Mouse (Mus musculus): ENCODE measurements at regions not wholly inside any gene's neighbourhood (a gene's known extent, or its start where the extent isn't known, plus 50 kb on each side); places are given as distances from the start of the nearest gene placed in this dataset.
A peak's percentile ranks its signal among the peaks of the same experiment; 100 is the strongest.

GRCm38 (mm10) chr7:136666707-136667106 lies 227.7 kb upstream of the Mgmt start:
- DNase-seq = no peak
- TF ChIP-seq CTCF (conservative IDR thresholded peaks at IDR 0.05; ENCODE audit: insufficient read depth, insufficient read length, low read depth, low read length) (no peak), POLR2A (IDR thresholded peaks at IDR 0.05; ENCODE audit: low read depth, low read length) (no peak)
- Histone ChIP-seq H3K27ac (ENCODE audit: insufficient read depth, low read depth, low read length) (no peak overlapping the region), H3K36me3 (ENCODE audit: control insufficient read depth, insufficient read depth, low read length) (no peaks in the 10 kb centered on the region), H3K27me3 (replicated peaks; ENCODE audit: control insufficient read depth, insufficient read depth, low read length) (no peaks in the 10 kb centered on the region), H3K4me3 (ENCODE audit: insufficient read depth, low read depth, low read length) (no peak overlapping the region), H3K4me1 (ENCODE audit: control insufficient read depth, insufficient read depth, low read length) (no peaks in the 10 kb centered on the region)
- 40% methylated on average over 6 of the region's 6 CpGs for WGBS

GRCm38 (mm10) chr7:136670675-136671074 lies 223.7 kb upstream of the Mgmt start:
- no peaks in the 10 kb centered on the region for H3K4me1 ChIP-seq (ENCODE audit: control insufficient read depth, insufficient read depth, low read length)

GRCm38 (mm10) chr7:136674159-136674558 lies 220.3 kb upstream of the Mgmt start:
- Histone ChIP-seq H3K36me3 (ENCODE audit: control insufficient read depth, insufficient read depth, low read length) (no peaks in the 10 kb centered on the region), H3K27me3 (replicated peaks; ENCODE audit: control insufficient read depth, insufficient read depth, low read length) (no peaks in the 10 kb centered on the region), H3K27ac (ENCODE audit: insufficient read depth, low read depth, low read length) (no peak overlapping the region), H3K4me1 (ENCODE audit: control insufficient read depth, insufficient read depth, low read length) (no peaks in the 10 kb centered on the region), H3K4me3 (ENCODE audit: insufficient read depth, low read depth, low read length) (no peak overlapping the region)
- DNase-seq = no peak
- TF ChIP-seq CTCF (conservative IDR thresholded peaks at IDR 0.05; ENCODE audit: insufficient read depth, insufficient read length, low read depth, low read length) = no peak
- 52% methylated on average over 5 of the region's 5 CpGs for WGBS

More at GRCm38 (mm10) chr7:136670675-136671074, 223.7 kb upstream of the Mgmt start:
- Histone ChIP-seq H3K4me3 (ENCODE audit: insufficient read depth, low read depth, low read length) (no peak overlapping the region), H3K27ac (ENCODE audit: insufficient read depth, low read depth, low read length) (no peak overlapping the region), H3K27me3 (replicated peaks; ENCODE audit: control insufficient read depth, insufficient read depth, low read length) (no peaks in the 10 kb centered on the region), H3K36me3 (ENCODE audit: control insufficient read depth, insufficient read depth, low read length) (no peaks in the 10 kb centered on the region)
- no peak for TF ChIP-seq POLR2A (IDR thresholded peaks at IDR 0.05; ENCODE audit: low read depth, low read length)
- no peak for TF ChIP-seq CTCF (conservative IDR thresholded peaks at IDR 0.05; ENCODE audit: insufficient read depth, insufficient read length, low read depth, low read length)
- DNase-seq = no peak
- 75% methylated on average over 7 of the region's 7 CpGs for WGBS

GRCm38 (mm10) chr7:136675041-136675440 lies 219.4 kb upstream of the Mgmt start:
- TF ChIP-seq POLR2A (IDR thresholded peaks at IDR 0.05; ENCODE audit: low read depth, low read length) (no peak), CTCF (conservative IDR thresholded peaks at IDR 0.05; ENCODE audit: insufficient read depth, insufficient read length, low read depth, low read length) (no peak)
- Histone ChIP-seq H3K27me3 (replicated peaks; ENCODE audit: control insufficient read depth, insufficient read depth, low read length) (no peaks in the 10 kb centered on the region), H3K4me3 (ENCODE audit: insufficient read depth, low read depth, low read length) (no peak overlapping the region), H3K4me1 (ENCODE audit: control insufficient read depth, insufficient read depth, low read length) (no peaks in the 10 kb centered on the region), H3K36me3 (ENCODE audit: control insufficient read depth, insufficient read depth, low read length) (no peaks in the 10 kb centered on the region), H3K27ac (ENCODE audit: insufficient read depth, low read depth, low read length) (no peak overlapping the region)
- WGBS = 27% methylated on average over 5 of the region's 5 CpGs
- DNase-seq = no peak

DNA sequence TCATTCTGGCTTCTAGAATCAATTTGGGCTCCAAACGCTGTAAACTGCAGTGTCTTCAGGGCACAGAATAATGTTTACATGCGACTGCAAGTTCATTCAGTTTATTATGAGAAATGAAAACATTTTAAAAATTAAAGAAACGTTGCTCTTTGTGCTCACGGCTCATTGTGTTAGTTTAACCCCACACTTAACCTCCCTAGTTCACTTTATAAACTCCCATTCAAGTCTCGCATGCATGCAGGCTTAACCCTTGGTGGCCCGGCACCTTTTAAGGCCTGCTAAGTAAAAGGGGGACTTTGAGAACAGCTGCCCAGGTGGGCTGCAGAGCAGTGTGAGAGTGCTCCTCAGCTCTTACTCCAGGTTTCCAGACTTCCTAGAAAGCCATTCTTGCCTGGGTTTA lies 218.3 kb upstream of the Mgmt start:
- Histone ChIP-seq H3K27me3 (replicated peaks; ENCODE audit: control insufficient read depth, insufficient read depth, low read length) (no peaks in the 10 kb centered on the region), H3K27ac (ENCODE audit: insufficient read depth, low read depth, low read length) (no peak overlapping the region), H3K4me1 (ENCODE audit: control insufficient read depth, insufficient read depth, low read length) (no peaks in the 10 kb centered on the region), H3K36me3 (ENCODE audit: control insufficient read depth, insufficient read depth, low read length) (no peaks in the 10 kb centered on the region), H3K4me3 (ENCODE audit: insufficient read depth, low read depth, low read length) (no peak overlapping the region)
- no peak for DNase-seq
- TF ChIP-seq CTCF (conservative IDR thresholded peaks at IDR 0.05; ENCODE audit: insufficient read depth, insufficient read length, low read depth, low read length) (no peak), POLR2A (IDR thresholded peaks at IDR 0.05; ENCODE audit: low read depth, low read length) (no peak)
- WGBS = 48% methylated on average over 6 of the region's 6 CpGs

- Histone ChIP-seq H3K27ac (ENCODE audit: insufficient read depth, low read depth, low read length) (no peak overlapping the region), H3K36me3 (ENCODE audit: control insufficient read depth, insufficient read depth, low read length) (no peaks in the 10 kb centered on the region), H3K27me3 (replicated peaks; ENCODE audit: control insufficient read depth, insufficient read depth, low read length) (no peaks in the 10 kb centered on the region), H3K4me1 (ENCODE audit: control insufficient read depth, insufficient read depth, low read length) (no peaks in the 10 kb centered on the region), H3K4me3 (ENCODE audit: insufficient read depth, low read depth, low read length) (no peak overlapping the region)
- no peak for TF ChIP-seq CTCF (conservative IDR thresholded peaks at IDR 0.05; ENCODE audit: insufficient read depth, insufficient read length, low read depth, low read length)
- no peak for TF ChIP-seq POLR2A (IDR thresholded peaks at IDR 0.05; ENCODE audit: low read depth, low read length)
- DNase-seq = no peak
- WGBS = 64% methylated on average over 17 of the region's 17 CpGs
Measured at GRCm38 (mm10) chr7:136676987-136677545, 217.3 kb upstream of the Mgmt start.

DNA sequence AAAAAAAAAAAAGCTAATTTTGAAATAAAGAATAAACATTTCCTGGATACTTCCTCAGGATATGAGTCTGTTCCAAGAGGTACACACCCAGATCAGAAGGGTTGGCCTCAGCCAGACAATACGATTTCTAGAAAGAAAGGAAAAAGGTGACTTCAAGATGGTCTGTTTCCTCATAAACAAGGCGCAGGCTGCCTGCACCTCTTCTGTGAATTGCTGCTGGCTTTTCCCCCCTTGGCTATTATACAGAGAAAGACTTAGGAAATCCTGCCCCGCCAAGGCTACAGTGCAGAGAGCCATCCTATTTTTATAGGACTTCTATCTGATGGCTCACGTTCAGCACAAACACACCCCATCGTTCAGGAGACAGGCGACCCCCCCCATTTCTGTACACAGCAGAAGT lies 204.8 kb upstream of the Mgmt start:
- Histone ChIP-seq H3K4me1 (ENCODE audit: control insufficient read depth, insufficient read depth, low read length) (no peaks in the 10 kb centered on the region), H3K36me3 (ENCODE audit: control insufficient read depth, insufficient read depth, low read length) (no peaks in the 10 kb centered on the region), H3K27ac (ENCODE audit: insufficient read depth, low read depth, low read length) (no peak overlapping the region; the same call in 1 of the 2 replicates), H3K27me3 (replicated peaks; ENCODE audit: control insufficient read depth, insufficient read depth, low read length) (no peaks in the 10 kb centered on the region), H3K4me3 (ENCODE audit: insufficient read depth, low read depth, low read length) (no peak overlapping the region)
- DNase-seq = peak; percentile 66
- TF ChIP-seq CTCF (conservative IDR thresholded peaks at IDR 0.05; ENCODE audit: insufficient read depth, insufficient read length, low read depth, low read length) (no peak), POLR2A (IDR thresholded peaks at IDR 0.05; ENCODE audit: low read depth, low read length) (no peak)
- 27% methylated on average over 6 of the region's 6 CpGs for WGBS
